Mouse (Mus musculus) 3134 (cell line): ENCODE results near the gene Ccr6.

ENCODE experiments used
- DNase-seq: peaks from one replicate; pipeline ENCODE4 v3.0.0-alpha.2; 2011; ENCODE audit warnings: low spot score; ENCODE audit not compliant: insufficient read length; ENCODE audit errors: extremely low read depth

The Ccr6 gene

GRCm38 (mm10) chr17:8282821-8283525 is 47.1 kb downstream of the Ccr6 start, which contains the start of gene Mpc1:
Mpc1 (plus strand) TSS chr17:8282904.
- peak; percentile 82 for DNase-seq

- peak; percentile 98 for DNase-seq
These were observed 47.8 kb downstream of the Ccr6 start for GRCm38 (mm10) chr17:8283526-8284253.

- DNase-seq = no peak
These were observed 48.4 kb downstream of the Ccr6 start for GRCm38 (mm10) chr17:8284254-8284661.

GRCm38 (mm10) chr17:8285056-8285455 is 49.2 kb downstream of the Ccr6 start:
- peak; percentile 29 for DNase-seq

GRCm38 (mm10) chr17:8286987-8287386 is 51.1 kb downstream of the Ccr6 start:
- DNase-seq = no peak

GRCm38 (mm10) chr17:8289993-8290679 is 54.3 kb downstream of the Ccr6 start:
- DNase-seq = no peak

GRCm38 (mm10) chr17:8290736-8291135 is 54.9 kb downstream of the Ccr6 start:
- peak; percentile 7 for DNase-seq

GRCm38 (mm10) chr17:8295825-8296224 is 60.0 kb downstream of the Ccr6 start:
- DNase-seq = no peak

GRCm38 (mm10) chr17:8296313-8296844 is 60.5 kb downstream of the Ccr6 start:
- no peak for DNase-seq

- no peak for DNase-seq
These were observed 61.9 kb downstream of the Ccr6 start for GRCm38 (mm10) chr17:8297746-8298145.

- DNase-seq = no peak
These were observed 62.4 kb downstream of the Ccr6 start for GRCm38 (mm10) chr17:8298281-8298680.

GRCm38 (mm10) chr17:8299524-8299923 is 63.7 kb downstream of the Ccr6 start:
- DNase-seq = no peak

GRCm38 (mm10) chr17:8301515-8301914 is 65.7 kb downstream of the Ccr6 start:
- no peak for DNase-seq

- no peak for DNase-seq
These were observed 67.1 kb downstream of the Ccr6 start for GRCm38 (mm10) chr17:8302772-8303438.

GRCm38 (mm10) chr17:8303671-8304070 is 67.8 kb downstream of the Ccr6 start:
- DNase-seq = no peak

GRCm38 (mm10) chr17:8305801-8306200 is 70.0 kb downstream of the Ccr6 start:
- peak; percentile 54 for DNase-seq
